18 mouse cellular contexts compared by ENCODE assay signal in the genomic region with DNA sequence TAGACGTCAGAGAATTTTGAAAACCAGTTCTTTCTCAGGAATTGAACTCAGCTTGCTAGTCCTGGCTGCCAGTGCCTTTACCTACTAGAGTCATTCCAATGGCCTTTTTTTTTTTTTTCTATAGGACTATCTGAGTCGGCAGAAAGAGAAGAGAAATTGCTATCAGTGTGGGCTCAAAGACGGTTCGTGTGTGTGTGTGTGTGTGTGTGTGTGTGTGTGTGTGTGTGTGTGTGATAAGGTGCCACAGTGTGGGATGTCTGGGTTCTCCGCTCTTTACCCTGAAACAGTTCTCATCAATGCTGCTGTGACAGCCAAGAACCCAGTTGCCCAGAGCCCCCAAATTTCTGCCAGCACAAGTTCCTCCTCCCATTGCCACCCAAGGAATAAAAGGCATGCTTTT.
"Had no signal": no experiment of that assay in that cellular context is flagged by ENCODE, and none has a peak within 500 bp of the region (broad histone marks: within the 10 kb centered on the region; RNA-seq: fewer than 3 reads in every experiment).

No protein-coding gene starts in this region.

- DNase-seq: kidney, postnatal 10 days; kidney, postnatal 36 days; layer of hippocampus, adult 9-11 months; lung, postnatal 10 days; lung, postnatal 36 days; retina, postnatal 1 day; right cerebral cortex, postnatal 25 days; spleen, adult 18-20 months; thymus, postnatal 25 days had no signal

- H3K27ac ChIP-seq: limb, embryonic 10.5 days; limb, embryonic 13.5 days; lung, embryonic 15.5 days; midbrain, embryonic 12.5 days; neural tube, embryonic 12.5 days; neural tube, embryonic 15.5 days; stomach, embryonic 15.5 days had no signal

- H3K27me3 ChIP-seq: lung, embryonic 15.5 days; stomach, embryonic 15.5 days had no signal

- H3K36me3 ChIP-seq: limb, embryonic 10.5 days; limb, embryonic 13.5 days; lung, embryonic 15.5 days; midbrain, embryonic 12.5 days; midbrain, embryonic 15.5 days; neural tube, embryonic 12.5 days; neural tube, embryonic 15.5 days; stomach, embryonic 15.5 days had no signal

- H3K9ac ChIP-seq: limb, embryonic 13.5 days; lung, embryonic 15.5 days; midbrain, embryonic 12.5 days; midbrain, embryonic 15.5 days; neural tube, embryonic 12.5 days; neural tube, embryonic 15.5 days; stomach, embryonic 15.5 days had no signal

- H3K4me3 ChIP-seq: limb, embryonic 10.5 days; limb, embryonic 13.5 days; lung, embryonic 15.5 days; midbrain, embryonic 12.5 days; midbrain, embryonic 15.5 days; neural tube, embryonic 12.5 days; neural tube, embryonic 15.5 days; stomach, embryonic 15.5 days had no signal

- ATAC-seq: intestine, postnatal 0 days; midbrain, embryonic 15.5 days had no signal

- H3K9me3 ChIP-seq: limb, embryonic 10.5 days; limb, embryonic 13.5 days; lung, embryonic 15.5 days; midbrain, embryonic 12.5 days; midbrain, embryonic 15.5 days; neural tube, embryonic 12.5 days; neural tube, embryonic 15.5 days; stomach, embryonic 15.5 days had no signal

- H3K4me2 ChIP-seq: limb, embryonic 13.5 days; lung, embryonic 15.5 days; midbrain, embryonic 12.5 days; midbrain, embryonic 15.5 days; neural tube, embryonic 12.5 days; neural tube, embryonic 15.5 days; stomach, embryonic 15.5 days had no signal
